Mouse (Mus musculus): ENCODE data around the gene Olfr1360.

The Olfr1360 gene

GRCm38 (mm10) chr13:21706669-21707068, 29.5 kb upstream of the Olfr1360 start:
- in situ Hi-C loops (cut with MboI, MseI): loop anchor here (10.0 kb wide), 1 partner anchor 502 kb away; no protein-coding TSS in a partner anchor

GRCm38 (mm10) chr13:21697811-21698210, 20.6 kb upstream of the Olfr1360 start, which contains the start of gene Olfr1359:
Gene Olfr1359 (plus strand): TSS chr13:21698111.
- in situ Hi-C loops (cut with MboI, MseI): no loop called here

- in situ Hi-C loops (cut with MboI, MseI): no loop called here
Measured at GRCm38 (mm10) chr13:21663286-21663685, 13.9 kb downstream of the Olfr1360 start, which contains the start of gene Olfr1361. Gene Olfr1361 (minus strand): TSS chr13:21663386.

GRCm38 (mm10) chr13:21642418-21642817, 34.8 kb downstream of the Olfr1360 start, which contains the start of gene Olfr11:
Gene Olfr11 (minus strand): TSS chr13:21642518.
- in situ Hi-C loops (cut with MboI, MseI): no loop called here
